Mouse (Mus musculus) gastrocnemius, adult 2 months (tissue): ENCODE measurements around the gene Mx1. TPM values are rescaled to one million over a fixed set of nuclear protein-coding genes. Genes with fewer than 3 reads are reported as not detected.

Experiments
- DNase-seq: peaks from one replicate; pipeline ENCODE4 v3.0.0; 2022
- H3K27ac ChIP-seq: fragments of 200-600 bp; 2 replicates; pipeline ENCODE4 v1.8.1; 2022; ENCODE audit warnings: mild to moderate bottlenecking
- H3K4me3 ChIP-seq: fragments of 200-600 bp; 2 replicates; pipeline ENCODE4 v1.8.1; 2022; ENCODE audit warnings: mild to moderate bottlenecking, moderate library complexity
- CTCF ChIP-seq: fragments of 200-600 bp; IDR thresholded peaks from 2 replicates; pipeline ENCODE4 v1.8.1; 2022; ENCODE audit warnings: antibody characterized with exemption, mild to moderate bottlenecking, moderate library complexity
- intact Hi-C: fragments of 180-260 bp; cut with DNase I; formaldehyde crosslinking; loops from one replicate; pipeline ENCODE4 v1.15.1; 2025
- total RNA-seq, 2 experiments: library from RNA; stranded (reverse); gene quantifications; 2 replicates each; pipeline ENCODE4 v1.2.3; 2021

Gene Mx1
- total RNA-seq, 2 experiments from 2014 or later, result 0.33 to 0.36 TPM

DNA sequence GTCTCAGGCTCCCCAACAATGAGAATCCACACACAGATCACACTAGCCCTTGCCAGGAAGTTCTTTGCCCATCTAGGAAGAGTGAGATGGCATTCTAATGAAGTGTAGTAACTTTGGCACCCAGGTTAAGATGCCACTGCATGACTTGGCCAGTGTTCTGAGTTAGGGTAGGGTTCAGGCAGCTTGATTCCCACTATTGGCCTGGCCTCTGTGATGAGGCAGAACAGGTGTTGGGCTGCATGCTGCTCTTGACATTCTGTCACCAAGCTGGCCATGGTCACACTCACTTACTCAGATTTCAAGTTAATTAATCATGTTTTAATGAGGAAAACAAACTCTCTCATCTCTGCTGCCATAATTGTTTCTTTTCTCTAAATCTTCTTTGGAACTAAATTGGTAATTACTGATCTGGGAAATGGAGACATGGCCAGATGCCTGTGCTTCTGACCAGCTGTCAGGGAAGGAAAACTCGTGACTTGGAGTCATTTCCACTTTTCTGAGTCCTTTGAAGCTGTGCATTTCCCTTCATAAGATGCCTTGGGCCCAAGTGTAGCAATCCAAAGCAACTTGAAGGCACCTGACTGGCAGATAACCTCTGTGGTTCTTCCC, 25.2 kb downstream of the Mx1 start:
- intact Hi-C loops, result no loop called here
- Histone ChIP-seq H3K4me3 (no peak overlapping the region), H3K27ac (no peak overlapping the region)
- peak; percentile 57 for DNase-seq
- no peak for TF ChIP-seq CTCF

DNA sequence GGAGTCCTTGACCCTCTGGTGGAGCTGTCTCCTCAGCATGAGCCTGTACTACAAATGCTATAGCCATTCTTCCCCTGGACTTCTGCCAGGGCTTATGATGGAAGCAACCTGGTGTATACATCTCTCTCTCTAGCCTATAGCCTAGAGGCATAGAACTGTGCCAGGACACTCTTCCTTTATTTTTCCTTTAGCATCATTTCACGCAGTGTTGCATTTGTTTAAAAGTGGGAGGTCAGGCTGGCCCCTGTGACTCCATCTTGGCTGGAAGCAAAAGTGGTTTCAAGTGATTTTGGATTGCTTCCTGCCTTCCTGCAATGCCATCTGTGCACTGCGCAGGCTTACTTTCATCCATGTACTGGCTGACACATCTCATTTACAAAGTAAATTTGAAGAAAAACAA, 28.5 kb downstream of the Mx1 start:
- no peak for DNase-seq
- intact Hi-C loops, result no loop called here
- Histone ChIP-seq H3K27ac (no peak overlapping the region), H3K4me3 (no peak overlapping the region)
- no peak for TF ChIP-seq CTCF

DNA sequence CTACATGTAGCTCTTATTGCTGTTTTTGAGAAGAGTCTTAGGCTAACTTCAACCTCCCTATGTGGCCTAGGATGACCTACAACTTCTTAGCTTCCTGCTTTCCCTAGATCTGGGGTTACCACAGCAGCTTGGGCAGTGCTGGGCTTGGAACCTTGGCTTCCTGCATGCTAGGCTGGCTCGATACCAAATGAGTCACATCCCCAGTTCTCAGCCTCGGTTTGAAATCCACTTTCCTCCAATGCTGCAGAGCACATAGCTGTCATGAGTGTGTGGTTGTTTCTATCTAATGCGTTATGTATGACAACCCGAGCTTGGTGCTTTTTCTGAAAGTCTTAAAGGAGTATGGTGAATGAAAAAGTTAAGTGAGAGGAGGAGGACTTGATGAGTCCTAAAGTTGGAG, 31.4 kb downstream of the Mx1 start:
- Histone ChIP-seq H3K4me3 (no peak overlapping the region), H3K27ac (no peak overlapping the region)
- intact Hi-C loops, result no loop called here
- no peak for TF ChIP-seq CTCF
- DNase-seq, result peak; percentile 60

DNA sequence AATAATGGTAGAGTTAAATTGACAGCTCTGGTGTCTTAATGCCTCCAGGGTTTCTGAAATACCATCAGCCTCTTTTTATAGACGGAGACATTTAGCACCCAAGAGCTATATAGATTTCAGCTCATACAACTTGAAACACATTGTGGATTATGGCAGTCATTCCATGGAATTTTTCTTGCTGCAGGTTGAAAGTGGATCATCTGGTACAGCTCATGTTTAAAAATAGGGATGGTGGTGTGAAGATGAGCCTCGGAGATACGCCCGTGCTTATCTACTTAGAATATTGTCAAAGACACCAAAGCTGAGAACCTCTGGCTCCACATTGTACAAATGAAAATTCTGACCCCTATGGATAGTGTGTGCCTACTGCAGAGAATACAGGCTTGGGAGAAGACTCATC, 32.6 kb downstream of the Mx1 start:
- no peak overlapping the region for H3K4me3 ChIP-seq
- H3K27ac ChIP-seq, result no peak overlapping the region
- intact Hi-C loops, result no loop called here
- no peak for DNase-seq
- no peak for TF ChIP-seq CTCF

DNA sequence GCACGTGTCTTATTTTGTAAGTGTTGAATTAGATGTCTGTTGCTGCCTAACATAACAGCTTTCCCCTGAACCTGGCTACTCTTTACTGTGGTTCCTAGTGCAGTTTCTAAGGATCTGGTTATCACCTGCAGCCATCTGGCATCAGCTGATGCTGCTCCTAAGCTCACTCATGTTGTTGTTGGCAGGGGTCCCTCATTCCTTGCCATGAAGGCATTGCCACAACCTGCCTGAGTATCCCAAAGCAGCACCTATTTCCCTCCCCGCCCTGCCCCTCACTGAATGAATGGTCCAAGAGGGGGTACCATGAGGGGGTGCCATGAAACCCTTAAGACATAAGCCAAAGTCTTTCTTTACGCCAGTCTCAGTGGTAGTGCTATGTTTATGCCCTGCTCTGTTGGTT, 34.7 kb downstream of the Mx1 start:
- Histone ChIP-seq H3K4me3 (no peak overlapping the region), H3K27ac (no peak overlapping the region)
- intact Hi-C loops, result no loop called here
- DNase-seq, result no peak
- no peak for TF ChIP-seq CTCF

DNA sequence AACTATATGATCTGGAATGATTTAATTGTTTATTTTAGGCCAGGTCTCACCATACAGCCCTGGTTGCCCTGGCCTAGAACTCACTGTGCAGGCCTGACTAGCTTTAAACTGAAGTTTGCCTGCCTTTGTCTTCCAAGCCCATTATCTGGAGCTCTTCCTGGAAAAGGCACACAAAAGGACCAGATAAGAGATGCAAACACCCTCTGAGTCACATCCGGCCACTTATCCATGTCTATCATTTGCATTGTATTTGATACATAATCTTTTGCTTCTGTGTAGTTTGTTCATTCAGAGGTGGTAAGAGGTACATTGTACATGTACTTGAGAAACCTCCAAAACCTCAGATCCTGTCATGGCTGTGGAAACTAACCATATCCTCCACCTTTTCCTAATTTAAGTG, 39.1 kb downstream of the Mx1 start:
- TF ChIP-seq CTCF, result no peak
- DNase-seq, result no peak
- intact Hi-C loops, result no loop called here
- Histone ChIP-seq H3K27ac (no peak overlapping the region), H3K4me3 (no peak overlapping the region)

DNA sequence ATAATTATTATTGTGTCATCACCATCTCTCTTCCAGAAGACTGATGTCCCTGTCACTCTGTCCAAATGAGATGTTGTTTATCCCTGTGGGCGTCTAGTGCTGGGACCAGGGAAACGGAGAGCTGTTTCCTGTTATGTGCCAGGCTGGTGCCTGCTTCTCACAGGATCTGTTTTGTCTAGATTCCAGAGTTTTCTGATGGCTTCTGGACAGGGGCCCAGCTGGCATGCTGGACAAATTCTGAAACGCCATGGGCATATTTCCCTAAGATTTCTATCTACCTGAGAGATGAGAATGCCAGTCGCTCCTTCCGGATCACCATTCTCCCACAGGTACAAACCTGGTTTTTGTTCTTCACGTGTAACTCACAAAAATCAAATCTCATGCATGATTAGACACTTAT, 41.0 kb downstream of the Mx1 start:
- intact Hi-C loops, result no loop called here
- H3K27ac ChIP-seq, result no peak overlapping the region
- H3K4me3 ChIP-seq, result no peak overlapping the region
- TF ChIP-seq CTCF, result no peak
- DNase-seq, result no peak

DNA sequence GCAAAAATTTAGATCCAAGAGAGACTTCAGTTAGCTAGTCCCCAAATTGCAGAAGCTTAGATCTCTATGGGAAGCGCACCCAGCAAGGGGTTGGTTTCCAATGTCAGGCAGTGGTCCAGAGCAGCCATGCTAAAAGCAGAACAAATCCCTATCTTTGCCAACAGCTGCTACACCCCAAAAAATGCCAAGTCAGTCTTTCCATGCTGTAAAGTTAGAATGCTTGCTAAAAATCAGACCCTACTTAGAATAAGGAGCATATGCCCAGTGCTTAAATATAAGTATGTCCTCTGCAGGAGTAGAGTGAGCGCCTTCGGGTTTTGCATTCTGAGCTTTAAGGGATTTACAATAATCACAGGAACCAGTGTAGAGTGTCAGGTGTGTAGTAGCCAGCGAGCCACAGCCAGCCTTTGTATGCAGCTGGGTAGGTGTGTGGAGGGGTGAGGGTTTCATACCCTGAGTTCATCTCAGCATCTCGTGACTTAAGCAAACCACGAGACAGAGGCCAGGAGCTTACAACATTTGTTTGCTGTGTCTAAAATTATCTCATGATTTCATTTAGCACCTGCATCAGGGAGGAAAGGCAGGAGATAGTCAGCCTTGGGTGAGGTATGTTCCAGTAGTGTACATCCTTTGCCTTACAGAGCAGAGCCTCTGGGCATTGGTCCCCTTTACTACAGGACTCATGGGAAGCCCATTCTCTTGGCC, 43.8 kb downstream of the Mx1 start:
- DNase-seq, result no peak

DNA sequence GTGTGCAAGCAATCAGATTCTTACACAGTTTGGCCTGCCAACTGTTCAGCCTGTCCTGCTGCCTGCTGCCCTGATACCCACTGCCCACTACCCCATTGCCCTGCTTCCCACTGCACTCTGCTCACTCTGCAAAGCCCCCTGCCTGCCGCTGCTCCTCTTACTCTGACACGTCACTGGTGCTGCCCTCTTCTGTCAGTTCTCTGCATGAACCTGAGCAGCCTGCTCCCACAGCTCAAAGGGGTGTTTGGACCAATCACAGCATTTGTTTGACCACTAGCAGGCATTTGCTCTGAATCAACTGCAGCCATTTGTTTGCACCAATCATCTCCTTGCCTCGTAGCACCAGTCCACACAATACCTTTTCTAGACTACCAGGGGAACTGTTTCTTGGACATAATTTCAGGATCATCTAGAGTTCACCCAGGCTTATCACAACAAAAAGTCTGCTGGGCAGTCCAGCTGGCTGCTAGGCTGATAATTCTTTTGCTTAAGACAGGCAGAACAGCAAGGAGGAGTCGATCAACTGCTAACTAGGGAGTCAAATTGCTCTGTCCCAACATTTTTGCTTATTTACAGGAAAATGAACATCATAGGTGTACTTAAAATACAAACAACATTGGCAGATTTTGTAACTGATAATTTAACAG, 44.7 kb downstream of the Mx1 start:
- peak; percentile 60 for TF ChIP-seq CTCF
- intact Hi-C loops, result loop anchor here (5.0 kb wide), 1 partner anchor 106 kb away; no protein-coding TSS in a partner anchor
- H3K4me3 ChIP-seq, result no peak overlapping the region
- peak; percentile 56 for DNase-seq
- no peak overlapping the region for H3K27ac ChIP-seq

More for the DNA sequence above, 43.8 kb downstream of the Mx1 start:
- intact Hi-C loops, result loop anchor here (5.0 kb wide), 1 partner anchor 107 kb away; no protein-coding TSS in a partner anchor
- TF ChIP-seq CTCF, result no peak
- no peak overlapping the region for H3K27ac ChIP-seq
- no peak overlapping the region for H3K4me3 ChIP-seq

DNA sequence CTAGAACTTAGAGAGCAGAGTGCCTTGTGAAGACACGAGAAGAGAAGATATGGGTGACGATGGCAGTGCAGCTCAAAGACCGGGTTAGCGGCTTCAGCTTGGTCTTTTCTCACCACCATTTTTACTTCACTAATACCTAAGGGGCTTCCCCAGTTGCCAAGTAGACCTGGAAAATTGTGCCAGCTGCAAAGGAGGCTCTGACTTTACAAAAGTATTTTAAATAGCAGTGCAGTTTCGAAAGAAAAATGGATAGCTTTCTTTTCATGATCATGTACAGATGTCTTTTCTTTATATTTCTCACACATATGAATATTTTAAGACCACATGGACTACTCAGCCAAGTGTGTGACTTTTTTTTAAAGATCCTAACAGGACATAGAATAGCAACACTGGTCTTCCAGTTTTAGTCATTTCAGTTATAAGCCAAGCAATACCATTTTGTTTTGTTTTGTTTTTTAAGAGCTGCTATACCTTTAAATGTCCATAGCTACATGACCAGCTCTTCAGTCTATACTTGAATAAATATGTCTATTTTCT, 57.2 kb downstream of the Mx1 start:
- no peak for TF ChIP-seq CTCF
- no peak overlapping the region for H3K27ac ChIP-seq
- H3K4me3 ChIP-seq, result no peak overlapping the region
- DNase-seq, result no peak
- intact Hi-C loops, result no loop called here

DNA sequence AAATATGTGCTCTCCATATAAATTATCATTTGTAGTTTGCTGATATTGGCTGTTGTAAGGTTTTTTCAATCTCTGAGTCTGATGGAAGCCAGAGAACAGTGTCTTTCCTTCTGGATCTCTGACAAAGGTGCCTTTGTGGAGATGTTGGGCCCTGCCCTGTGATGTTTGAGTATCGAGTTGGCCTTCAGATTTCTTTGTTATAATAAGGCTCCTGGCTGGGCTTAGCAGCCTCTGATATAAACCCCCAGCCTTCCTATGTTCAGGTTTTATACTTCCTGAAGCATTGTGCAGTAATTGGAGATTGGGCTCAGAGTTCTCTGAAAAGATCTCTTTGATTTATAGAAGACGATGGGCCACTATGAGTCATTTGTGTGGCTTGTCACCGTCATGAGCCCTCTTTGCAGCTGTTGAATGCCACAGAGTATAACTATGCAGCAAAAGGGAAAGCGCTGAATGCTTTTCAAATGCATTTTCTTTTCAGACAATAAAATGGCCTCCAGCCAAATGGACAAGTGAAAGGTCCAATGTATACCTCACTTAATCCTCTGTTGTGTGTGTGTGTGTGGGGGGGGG, 60.4 kb downstream of the Mx1 start:
- no peak overlapping the region for H3K4me3 ChIP-seq
- no peak overlapping the region for H3K27ac ChIP-seq
- intact Hi-C loops, result no loop called here
- no peak for DNase-seq
- no peak for TF ChIP-seq CTCF

DNA sequence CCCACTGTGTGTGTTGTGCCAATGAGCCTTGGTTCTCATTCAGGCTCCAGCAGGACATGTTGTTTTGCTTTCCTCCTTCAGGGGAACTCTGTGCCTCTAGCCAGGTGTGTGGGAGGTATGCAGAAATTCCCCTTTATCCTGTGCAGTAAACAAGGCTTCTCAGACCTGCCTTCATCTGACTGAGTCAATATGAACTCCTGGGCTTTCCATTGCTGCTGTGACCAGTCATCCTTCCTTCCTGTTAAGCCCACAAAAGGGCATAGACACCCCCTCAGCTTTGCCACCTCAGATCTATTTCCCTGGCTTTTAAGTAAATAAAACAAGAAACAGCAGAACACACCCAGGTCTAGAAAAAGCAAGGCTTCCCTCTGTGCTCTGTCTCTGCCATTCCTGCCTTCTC, 61.0 kb downstream of the Mx1 start:
- intact Hi-C loops, result no loop called here
- no peak for TF ChIP-seq CTCF
- Histone ChIP-seq H3K27ac (no peak overlapping the region), H3K4me3 (no peak overlapping the region)
- no peak for DNase-seq

DNA sequence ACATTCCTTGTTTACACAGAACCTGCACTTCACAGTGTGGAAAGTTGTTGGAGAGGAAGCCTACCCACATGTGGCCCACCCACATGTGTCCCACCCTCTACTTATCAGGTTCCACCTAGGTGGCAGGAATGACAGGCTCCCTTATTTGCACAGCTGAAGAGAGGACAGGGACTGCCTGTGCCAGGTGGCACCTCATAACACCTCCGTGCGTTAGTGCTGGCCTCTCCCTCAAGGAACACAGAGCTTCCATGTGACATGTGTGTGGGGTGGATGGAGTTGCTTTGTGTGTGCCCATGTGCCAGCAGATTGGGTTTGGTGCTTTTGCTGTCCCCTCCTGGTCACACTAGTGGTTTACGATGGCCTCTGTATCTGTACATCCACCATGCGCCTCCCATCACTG, 62.7 kb downstream of the Mx1 start:
- intact Hi-C loops, result no loop called here
- no peak for DNase-seq
- H3K27ac ChIP-seq, result no peak overlapping the region
- no peak overlapping the region for H3K4me3 ChIP-seq
- no peak for TF ChIP-seq CTCF
